ENCODE assay signal across 37 mouse cellular contexts in the genomic region with DNA sequence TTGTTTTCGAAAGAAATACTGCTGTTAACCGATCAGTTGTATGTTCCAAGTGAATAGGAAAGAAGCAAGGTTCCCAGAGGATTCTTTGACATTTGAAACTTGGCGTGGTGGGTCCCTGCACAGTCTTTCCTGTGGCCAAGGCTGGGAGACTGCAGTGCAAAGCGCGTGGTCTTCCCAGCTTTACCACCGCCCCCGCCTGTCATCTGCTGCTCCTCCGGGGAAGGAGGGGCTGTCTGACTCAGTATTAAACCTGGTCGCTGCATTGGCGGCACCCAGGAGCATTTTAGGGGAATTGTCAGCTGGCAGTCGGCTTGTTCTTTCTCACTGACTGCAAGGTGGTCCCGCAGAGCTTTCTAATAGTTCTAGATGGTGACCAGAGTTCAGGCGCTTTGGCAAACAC. TPM values are rescaled to one million over a fixed set of nuclear protein-coding genes. Genes with fewer than 3 reads are reported as not detected.
DNase-seq lines count a peak whose midpoint lies in the region; ATAC-seq and TF ChIP-seq lines count a peak whose summit lies in the region.
"Had no signal": no experiment of that assay in that cellular context is flagged by ENCODE, and none has a peak within 500 bp of the region (broad histone marks: within the 10 kb centered on the region; RNA-seq: fewer than 3 reads in every experiment).

No protein-coding gene starts in this region.

- no peaks in the 10 kb centered on the region for H3K9me3 ChIP-seq in intestine, postnatal 0 days (ENCODE audit: control insufficient read depth)
- H3K9me3 ChIP-seq: forebrain, embryonic 13.5 days; heart, embryonic 10.5 days; heart, embryonic 15.5 days; limb, embryonic 15.5 days; liver, embryonic 13.5 days; midbrain, embryonic 13.5 days had no signal

- no peak overlapping the region for H3K4me2 ChIP-seq in intestine, postnatal 0 days (replicated peaks; ENCODE audit: low read depth)
- H3K4me2 ChIP-seq: forebrain, embryonic 13.5 days; heart, embryonic 15.5 days; limb, embryonic 15.5 days; liver, embryonic 13.5 days; midbrain, embryonic 13.5 days had no signal

- no peaks in the 10 kb centered on the region for H3K36me3 ChIP-seq in heart, adult 2 months (ENCODE audit: control insufficient read depth, insufficient read depth, low read length)
- no peaks in the 10 kb centered on the region for H3K36me3 ChIP-seq in intestine, postnatal 0 days (ENCODE audit: control insufficient read depth, insufficient read depth)
- H3K36me3 ChIP-seq: heart, embryonic 10.5 days; heart, embryonic 15.5 days; limb, embryonic 15.5 days; liver, embryonic 13.5 days; midbrain, embryonic 13.5 days had no signal

- WGBS in heart, adult 2 months = 52% methylated on average over 13 of the region's 13 CpGs
- 52% methylated on average over 13 of the region's 13 CpGs for WGBS in intestine, postnatal 0 days

- H3K9ac ChIP-seq in heart, adult 2 months (ENCODE audit: low read depth, low read length) = no peak overlapping the region
- H3K9ac ChIP-seq in intestine, postnatal 0 days (ENCODE audit: low read depth, low read length) = no peak overlapping the region
- H3K9ac ChIP-seq: forebrain, embryonic 13.5 days; heart, embryonic 15.5 days; limb, embryonic 15.5 days; liver, embryonic 13.5 days; midbrain, embryonic 13.5 days had no signal

- no peak for TF ChIP-seq CTCF in heart, adult 2 months (IDR thresholded peaks at IDR 0.05)
- TF ChIP-seq CTCF in intestine, postnatal 0 days (IDR thresholded peaks at IDR 0.05; ENCODE audit: low read depth) = no peak

- no peak overlapping the region for H3K27ac ChIP-seq in heart, adult 2 months
- H3K27ac ChIP-seq in intestine, postnatal 0 days (ENCODE audit: low read depth, low read length) = no peak overlapping the region
- H3K27ac ChIP-seq: forebrain, embryonic 13.5 days; heart, embryonic 10.5 days; heart, embryonic 15.5 days; limb, embryonic 15.5 days; liver, embryonic 13.5 days; midbrain, embryonic 13.5 days had no signal

- no peaks in the 10 kb centered on the region for H3K4me1 ChIP-seq in heart, adult 2 months (ENCODE audit: control insufficient read depth, insufficient read depth, low read length)
- H3K4me1 ChIP-seq in intestine, postnatal 0 days (replicated peaks; ENCODE audit: control insufficient read depth, insufficient read depth, low read length) = no peaks in the 10 kb centered on the region
- H3K4me1 ChIP-seq: forebrain, embryonic 13.5 days; heart, embryonic 10.5 days; heart, embryonic 15.5 days; limb, embryonic 15.5 days; liver, embryonic 13.5 days; megakaryocyte, embryonic 14.5 days; midbrain, embryonic 13.5 days had no signal

- no peak for TF ChIP-seq EP300 in heart, adult 2 months (IDR thresholded peaks at IDR 0.05; ENCODE audit: insufficient read depth, low read depth, low read length)

- intact Hi-C loops in left cerebral cortex, postnatal 25 days (cut with DNase I) = no loop called here
- intact Hi-C loops in left cerebral cortex, postnatal 36 days (cut with DNase I) = no loop called here
- intact Hi-C loops in heart, adult 2 months (cut with DNase I) = no loop called here

- no peak overlapping the region for H3K4me3 ChIP-seq in heart, adult 2 months
- no peak overlapping the region for H3K4me3 ChIP-seq in intestine, postnatal 0 days (ENCODE audit: low read depth, low read length)
- H3K4me3 ChIP-seq: forebrain, embryonic 13.5 days; heart, embryonic 10.5 days; heart, embryonic 15.5 days; limb, embryonic 15.5 days; liver, embryonic 13.5 days; megakaryocyte, embryonic 14.5 days; midbrain, embryonic 13.5 days had no signal

- no peaks in the 10 kb centered on the region for H3K27me3 ChIP-seq in heart, adult 2 months (ENCODE audit: control insufficient read depth, insufficient read depth, low read length)
- H3K27me3 ChIP-seq in intestine, postnatal 0 days (replicated peaks; ENCODE audit: control insufficient read depth, insufficient read depth, low read length) = no peaks in the 10 kb centered on the region
- H3K27me3 ChIP-seq: forebrain, embryonic 13.5 days; limb, embryonic 15.5 days; liver, embryonic 13.5 days; midbrain, embryonic 13.5 days had no signal

- ATAC-seq in intestine, postnatal 0 days = no peak
- ATAC-seq: CD4-positive, CD25-positive, alpha-beta regulatory T cell, adult 4 months; forebrain, embryonic 13.5 days; hindbrain, embryonic 16.5 days; lung, postnatal 0 days; midbrain, embryonic 13.5 days had no signal

- no peak for TF ChIP-seq POLR2A in heart, adult 2 months (IDR thresholded peaks at IDR 0.05; ENCODE audit: insufficient read depth, low read depth, low read length)

- no peaks in the 10 kb centered on the region for H3K79me2 ChIP-seq in heart, adult 2 months (replicated peaks; ENCODE audit: control insufficient read depth, insufficient read depth, low read length)

- peak; percentile 23 to 32 for DNase-seq in frontal cortex, postnatal 36 days (ENCODE audit: low spot score in 2 of 2)
- no peak for DNase-seq in frontal cortex, postnatal 25 days (ENCODE audit: low spot score in 2 of 2)
- peak; percentile 28 to 38 for DNase-seq in left cerebral cortex, postnatal 25 days (ENCODE audit: low spot score in 2 of 2)
- no peak for DNase-seq in left cerebral cortex, postnatal 36 days (ENCODE audit: low spot score in 2 of 2)
- peak; percentile 48 for DNase-seq in brain, adult 2 months (ENCODE audit: low read depth, low spot score)
- DNase-seq in layer of hippocampus, adult 9-11 months = peak; percentile 15
- no peak for DNase-seq in heart, adult 2 months
- DNase-seq: adrenal gland, postnatal 14 days; cerebellum, adult 11-12 months; liver, embryonic 13.5 days; lung, adult 18-20 months; lung, postnatal 4 days had no signal

RNA-seq across cellular contexts. Expression of a gene that starts 26.2 kb away (rescaled TPM):
- total RNA-seq in left cerebral cortex, postnatal 25 days (2021) = 1 to 10 TPM; 6.2 to 8.9 TPM
- 1 to 10 TPM; 8.1 to 9.3 TPM for total RNA-seq in left cerebral cortex, postnatal 36 days (2021)
- total RNA-seq in heart, adult 2 months (2021) = 1 to 10 TPM; 1.2 to 1.3 TPM
- polyA plus RNA-seq in heart, adult 2 months (2012; rRNA removed) = 0.86 and 1.3 TPM in 2 replicates
- polyA plus RNA-seq in intestine, postnatal 0 days (2015; fragmentation: Nextera tagmentation; extraction: Ambion mirVana) = 2.3 and 2.6 TPM in 2 replicates
- total RNA-seq: granulocyte monocyte progenitor cell, adult 5-6 weeks; monocyte, adult 5-6 weeks had no signal
- polyA plus RNA-seq: CD4-positive, CD25-positive, alpha-beta regulatory T cell, adult 4 months had no signal

RNA-seq across cellular contexts. Expression of a gene that starts 37.4 kb away (rescaled TPM):
- total RNA-seq in left cerebral cortex, postnatal 25 days (2021) = not detected
- not detected for total RNA-seq in left cerebral cortex, postnatal 36 days (2021)
- not detected for total RNA-seq in heart, adult 2 months (2021)
- not detected in 2 replicates for polyA plus RNA-seq in heart, adult 2 months (2012; rRNA removed)
- polyA plus RNA-seq in intestine, postnatal 0 days (2015; fragmentation: Nextera tagmentation; extraction: Ambion mirVana) = not detected in 2 replicates
- total RNA-seq: adrenal gland, postnatal 14 days; gastrocnemius, adult 8-10 months; granulocyte monocyte progenitor cell, adult 5-6 weeks; heart, postnatal 25 days; left cerebral cortex, adult 8-10 months; monocyte, adult 5-6 weeks had no signal
- polyA plus RNA-seq: CD4-positive, CD25-positive, alpha-beta regulatory T cell, adult 4 months; cortical plate, adult 2 months; embryonic facial prominence, embryonic 11.5 days; forebrain, embryonic 13.5 days; heart, embryonic 10.5 days; heart, embryonic 15.5 days; hindbrain, embryonic 11.5 days; hindbrain, embryonic 16.5 days; intestine, embryonic 14.5 days; large intestine, adult 2 months; limb, embryonic 15.5 days; liver, embryonic 13.5 days; lung, postnatal 0 days; midbrain, embryonic 13.5 days; neural tube, embryonic 14.5 days; small intestine, adult 2 months; stomach, embryonic 14.5 days; testis, adult 2 months; thymus, postnatal 0 days had no signal

Comparison
In these comparisons a context has a peak if more than half of its experiments do, and no peak if none do; other contexts are left out.
1. DNase-seq: peak in frontal cortex, postnatal 36 days (2 of 2), left cerebral cortex, postnatal 25 days (2 of 2), brain, adult 2 months (single experiment) and layer of hippocampus, adult 9-11 months (single experiment); none in frontal cortex, postnatal 25 days (0 of 2), left cerebral cortex, postnatal 36 days (0 of 2) and heart, adult 2 months (0 of 2).